Mouse (Mus musculus) embryonic fibroblast, embryonic 13.5 days (primary cell): ENCODE measurements around the gene Dennd4c. TPM values are rescaled to one million over a fixed set of nuclear protein-coding genes. Genes with fewer than 3 reads are reported as not detected.

Experiments used
- H3K27ac ChIP-seq: 2 replicates; pipeline ENCODE4 v1.5.1; 2012; ENCODE audit warnings: low read length, control low read depth, inconsistent platforms; ENCODE audit not compliant: insufficient read depth
- H3K4me1 ChIP-seq: 2 replicates; pipeline ENCODE4 v1.6.1; 2011; ENCODE audit warnings: low read length; ENCODE audit not compliant: control insufficient read depth, insufficient read depth
- H3K4me3 ChIP-seq: 2 replicates; pipeline ENCODE4 v1.5.1; 2011; ENCODE audit warnings: mild to moderate bottlenecking, control low read depth, low read length; ENCODE audit not compliant: insufficient read depth
- CTCF ChIP-seq: IDR thresholded peaks from 2 replicates; pipeline ENCODE4 v1.5.1; 2011; ENCODE audit warnings: mild to moderate bottlenecking, control low read depth, low read length, moderate library complexity, borderline replicate concordance; ENCODE audit not compliant: insufficient read depth
- POLR2A ChIP-seq: IDR thresholded peaks from 2 replicates; pipeline ENCODE4 v1.6.1; 2011; ENCODE audit warnings: low read depth, mild to moderate bottlenecking, control low read depth, low read length, moderate library complexity
- polyA plus RNA-seq: library from polyadenylated mRNA; stranded (reverse); fragments of >200 nt; gene quantifications from 2 replicates; pipeline ENCODE4 v1.2.4, GENCODE M21; 2011; ENCODE audit warnings: low read depth; ENCODE audit not compliant: missing spikeins, insufficient read length

Gene Dennd4c
- polyA plus RNA-seq, 1 experiment: 28.4 TPM

DNA sequence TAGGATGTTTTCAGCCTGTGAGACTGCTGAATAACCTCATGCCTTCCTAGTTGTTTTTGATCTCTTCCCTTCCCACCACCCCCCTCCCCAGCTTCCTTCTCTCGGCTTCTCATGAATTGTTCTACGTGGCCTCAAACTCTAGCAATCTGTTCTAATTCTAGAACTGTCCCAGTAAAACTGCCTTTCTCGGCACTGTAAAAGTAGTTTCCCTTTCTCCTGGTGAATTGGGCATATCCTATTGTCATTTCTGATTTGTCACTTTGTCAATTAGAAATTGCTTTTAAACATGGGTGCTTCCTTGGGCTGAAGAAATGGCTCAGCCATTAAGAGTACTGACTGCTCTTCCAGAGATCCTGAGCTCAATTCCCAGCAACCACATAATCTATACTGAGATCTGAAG lies 103.7 kb downstream of the Dennd4c start:
- no peak overlapping the region for H3K4me3 ChIP-seq
- no peaks in the 10 kb centered on the region for H3K4me1 ChIP-seq
- H3K27ac ChIP-seq: no peak overlapping the region
- TF ChIP-seq CTCF (no peak), POLR2A (no peak)

- Histone ChIP-seq H3K4me1 (no peaks in the 10 kb centered on the region), H3K4me3 (no peak overlapping the region), H3K27ac (no peak overlapping the region)
- no peak for TF ChIP-seq CTCF
- TF ChIP-seq POLR2A: no peak; the same call in 1 of the 2 replicates
Observed at GRCm38 (mm10) chr4:86852813-86853590, 104.6 kb downstream of the Dennd4c start.

GRCm38 (mm10) chr4:86856304-86857112 lies 108.2 kb downstream of the Dennd4c start:
- Histone ChIP-seq H3K27ac (peak overlapping the region; percentile 74), H3K4me1 (no peaks in the 10 kb centered on the region), H3K4me3 (peak overlapping the region; percentile 67)
- no peak for TF ChIP-seq CTCF
- no peak for TF ChIP-seq POLR2A

DNA sequence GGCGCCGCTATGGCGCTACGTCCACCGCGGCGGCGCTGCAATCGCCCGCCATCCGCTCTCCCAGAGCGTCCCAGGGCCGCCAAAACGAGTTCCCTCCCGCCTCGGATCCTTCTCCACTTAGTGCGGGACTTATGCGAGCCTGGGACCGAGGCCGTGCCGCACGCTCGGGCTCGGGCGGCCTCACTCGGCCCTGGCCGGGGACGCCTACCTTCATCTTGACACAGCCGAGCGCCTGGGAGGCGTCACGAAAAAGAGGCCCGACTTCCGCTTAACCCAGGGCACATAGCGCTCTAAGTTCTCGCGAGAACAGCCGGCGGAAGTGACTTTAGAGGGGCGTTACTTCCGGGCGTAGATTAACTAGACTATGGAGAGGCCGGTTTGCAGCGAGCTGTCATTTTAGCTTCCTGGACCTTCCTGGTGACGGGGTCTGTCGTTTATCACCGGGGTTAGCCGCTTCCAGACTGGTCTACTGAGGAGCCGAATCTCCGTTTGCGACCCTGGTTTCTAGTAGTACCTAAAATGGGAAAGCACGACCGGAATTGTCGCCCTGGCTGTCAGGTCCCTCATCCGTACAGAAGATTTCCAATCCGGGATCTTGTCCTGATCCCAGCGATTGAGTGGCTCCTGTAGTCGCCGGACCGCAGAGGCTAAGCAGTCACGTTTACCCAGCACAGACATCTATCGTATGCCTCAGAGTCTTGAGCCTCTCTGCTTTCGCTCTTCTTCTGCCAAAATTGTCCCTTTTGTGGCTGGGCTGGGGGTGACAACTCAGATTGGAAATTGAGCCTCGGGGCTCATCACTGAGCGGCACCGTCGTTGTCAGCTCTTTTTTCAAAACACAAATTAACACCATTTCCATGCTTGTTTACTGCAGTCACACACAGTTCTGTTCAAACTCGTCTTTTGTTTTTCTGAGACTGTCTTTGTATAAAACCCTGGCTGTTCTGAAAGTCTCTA lies 109.0 kb downstream of the Dennd4c start, which contains the start of gene Rps6:
Gene Rps6, minus strand, starts transcription at position 300 of the 957 bp plus-strand sequence.
- TF ChIP-seq POLR2A (peak; percentile 94), CTCF (no peak)
- Histone ChIP-seq H3K27ac (peak within 1 kb of the TSS; percentile 74), H3K4me3 (peak within 1 kb of the TSS; percentile 67), H3K4me1 (no peaks in the 10 kb centered on the region)

GRCm38 (mm10) chr4:86858070-86858440 lies 109.7 kb downstream of the Dennd4c start:
- Histone ChIP-seq H3K4me3 (peak overlapping the region; percentile 67), H3K27ac (no peak overlapping the region), H3K4me1 (no peaks in the 10 kb centered on the region)
- TF ChIP-seq CTCF (no peak), POLR2A (no peak)

- no peak overlapping the region for H3K27ac ChIP-seq
- H3K4me1 ChIP-seq: no peaks in the 10 kb centered on the region
- TF ChIP-seq CTCF (no peak), POLR2A (no peak)
- no peak overlapping the region for H3K4me3 ChIP-seq
Observed at GRCm38 (mm10) chr4:86864087-86864486, 115.7 kb downstream of the Dennd4c start.

DNA sequence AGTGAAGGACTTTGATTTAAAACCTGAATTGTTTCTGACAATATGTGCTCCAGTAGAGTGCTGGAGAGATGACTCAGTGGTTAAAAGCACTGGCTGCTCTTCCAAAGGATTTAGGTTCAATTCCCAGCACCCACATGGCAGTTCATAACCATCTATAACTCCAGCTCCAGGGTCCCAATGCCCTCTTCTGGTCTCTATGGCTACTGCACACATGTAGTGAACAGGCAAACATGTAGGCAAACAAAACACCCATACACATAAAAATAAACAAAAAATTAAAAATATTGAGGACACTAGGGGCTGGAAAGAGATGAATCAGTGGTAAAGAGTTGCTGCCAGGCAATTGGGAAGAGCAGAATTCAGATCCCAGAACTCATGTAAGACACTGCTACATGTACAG lies 123.6 kb downstream of the Dennd4c start:
- H3K4me1 ChIP-seq: no peaks in the 10 kb centered on the region; the same call in 1 of the 2 replicates
- no peak for TF ChIP-seq POLR2A
- TF ChIP-seq CTCF: no peak
- no peak overlapping the region for H3K4me3 ChIP-seq
- H3K27ac ChIP-seq: no peak overlapping the region

DNA sequence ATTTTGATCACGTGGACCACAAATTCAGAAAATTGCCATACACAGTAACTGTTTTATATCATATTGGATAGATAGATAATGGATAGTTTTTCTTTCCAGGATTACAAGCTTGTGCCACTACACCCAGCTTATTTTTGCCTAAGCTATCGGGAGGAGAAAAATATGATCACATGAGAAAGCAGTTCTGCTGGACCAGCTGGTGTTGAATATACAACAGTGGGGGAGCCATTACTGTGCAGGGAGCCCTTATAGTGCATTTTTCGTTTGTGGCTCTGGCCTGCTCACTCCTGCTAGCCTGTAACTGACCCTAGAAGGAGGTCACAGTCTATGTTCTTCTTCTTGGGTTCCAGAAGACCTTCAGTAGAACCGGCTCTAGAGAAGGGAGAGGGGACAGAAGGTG lies 124.7 kb downstream of the Dennd4c start:
- TF ChIP-seq POLR2A (no peak), CTCF (no peak)
- H3K4me3 ChIP-seq: no peak overlapping the region
- no peak overlapping the region for H3K27ac ChIP-seq
- no peaks in the 10 kb centered on the region; the same call in 1 of the 2 replicates for H3K4me1 ChIP-seq

GRCm38 (mm10) chr4:86874146-86874847 lies 125.9 kb downstream of the Dennd4c start, which contains the start of gene Acer2:
Acer2 (plus strand) TSS chr4:86874396.
- Histone ChIP-seq H3K4me3 (peak within 1 kb of the TSS; percentile 60), H3K4me1 (no peaks in the 10 kb centered on the region; the same call in 1 of the 2 replicates), H3K27ac (no peak within 1 kb of the TSS)
- TF ChIP-seq CTCF (no peak), POLR2A (peak; percentile 84)
